Mouse (Mus musculus): Measurements from ENCODE around the gene Sfxn2. TPM values are rescaled to one million over a fixed set of nuclear protein-coding genes. Genes with fewer than 3 reads are reported as not detected.
A peak's percentile ranks its signal among the peaks of the same experiment; 100 is the strongest.

Sfxn2 gene
- polyA plus RNA-seq, 1 experiment from 2014 or later: 9.4 TPM

DNA sequence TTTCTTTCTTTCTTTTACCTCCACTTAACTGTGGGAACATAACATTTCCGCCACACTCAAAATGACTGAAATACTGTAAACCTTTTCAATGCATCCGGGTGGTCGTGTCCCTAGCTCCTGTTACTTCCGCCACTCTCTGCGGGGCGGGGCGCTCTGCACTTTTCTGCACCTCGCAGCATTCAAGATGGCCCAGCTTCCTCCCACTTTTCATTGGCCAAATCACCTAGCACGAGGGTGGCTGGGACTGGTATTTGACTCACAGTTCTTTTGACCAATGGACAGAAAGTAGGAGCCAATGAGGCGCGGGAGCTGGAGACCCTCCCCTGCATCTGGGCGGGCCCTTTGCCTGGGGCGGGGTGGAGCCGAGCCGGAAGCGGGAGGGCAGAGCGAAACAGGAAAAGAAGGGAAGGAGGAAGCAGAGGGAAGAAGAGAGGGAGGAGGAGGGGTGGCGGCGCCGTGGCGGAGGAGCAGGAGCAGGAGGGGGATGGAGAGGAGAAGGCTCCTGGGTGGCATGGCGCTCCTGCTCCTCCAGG is 25.6 kb downstream of the Sfxn2 start, which contains the start of gene Wbp1l:
TSS of gene Wbp1l (plus strand) at position 365 of the 533 bp plus-strand sequence.
- no peaks in the 10 kb centered on the region for H3K36me3 ChIP-seq (ENCODE audit: control insufficient read depth, insufficient read depth, low read length)
- peak; percentile 49 for TF ChIP-seq EP300 (optimal IDR thresholded peaks at IDR 0.05)
- TF ChIP-seq CTCF (IDR thresholded peaks at IDR 0.05; ENCODE audit: low read depth): no peak; the same call in 1 of the 2 replicates
- no peaks in the 10 kb centered on the region for H3K27me3 ChIP-seq (ENCODE audit: control insufficient read depth, insufficient read depth, low read length)
- H3K4me1 ChIP-seq (replicated peaks; ENCODE audit: control insufficient read depth, insufficient read depth): no peaks in the 10 kb centered on the region
- peak within 1 kb of the TSS; percentile 82 for H3K4me2 ChIP-seq (replicated peaks; ENCODE audit: low read depth)
- peak within 1 kb of the TSS; percentile 79 for H3K4me3 ChIP-seq (ENCODE audit: low read depth, low read length)
- ATAC-seq (ENCODE audit: low FRiP score, low TSS enrichment) (peak; percentile 99), DNase-seq (ENCODE audit: low spot score) (peak; percentile 98)
- H3K9me3 ChIP-seq (ENCODE audit: control insufficient read depth, low read length): no peaks in the 10 kb centered on the region
- WGBS: under 1% methylated on average over 21 of the region's 22 CpGs
- H3K27ac ChIP-seq (replicated peaks): peak within 1 kb of the TSS; percentile 83
- peak within 1 kb of the TSS; percentile 80 for H3K9ac ChIP-seq (ENCODE audit: low read length)

DNA sequence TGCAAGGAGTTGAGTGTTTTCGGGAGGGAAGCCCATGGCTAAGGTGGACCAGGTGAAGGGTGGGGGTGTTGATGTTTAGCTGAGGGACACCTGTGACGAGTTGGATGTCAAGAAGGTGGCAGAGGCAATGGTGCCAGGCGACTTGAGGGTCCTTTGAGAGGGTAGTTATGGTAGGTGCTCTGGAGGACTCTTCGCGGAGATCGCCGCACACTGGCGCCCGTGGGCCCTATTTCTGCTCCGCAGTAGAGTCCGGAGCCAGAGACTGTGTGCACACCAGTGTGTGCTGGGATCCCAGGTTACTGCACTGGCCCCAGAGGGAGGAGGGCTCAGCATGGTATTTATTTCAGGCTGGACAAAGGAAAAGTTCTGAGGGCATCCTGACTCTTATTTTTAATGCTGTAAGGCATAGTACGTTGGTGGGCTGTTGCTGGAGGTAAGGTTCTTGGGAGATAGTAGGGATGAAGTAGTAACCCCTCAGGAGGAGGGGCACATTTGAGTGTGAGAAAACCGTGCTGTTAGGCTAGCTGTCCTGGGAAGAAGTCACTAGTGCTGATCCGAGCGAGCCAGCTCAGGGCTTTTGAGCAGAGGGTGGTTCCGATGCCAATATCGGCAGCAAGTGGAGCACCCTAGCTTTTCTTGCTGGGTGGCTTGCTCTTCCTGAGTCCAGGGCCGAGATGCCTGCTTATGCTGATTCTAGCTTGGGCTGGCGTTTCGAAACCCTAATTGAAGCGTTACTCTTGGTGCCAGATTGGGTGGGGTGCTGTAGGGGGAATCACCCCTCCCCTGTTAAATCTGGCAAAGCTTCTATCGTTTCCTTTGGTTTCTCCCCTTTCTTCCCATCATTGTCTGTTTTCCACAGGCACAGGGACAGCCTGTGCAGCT is 26.5 kb downstream of the Sfxn2 start:
- no peaks in the 10 kb centered on the region for H3K9me3 ChIP-seq (ENCODE audit: control insufficient read depth, low read length)
- H3K4me1 ChIP-seq (replicated peaks; ENCODE audit: control insufficient read depth, insufficient read depth): no peaks in the 10 kb centered on the region
- peak overlapping the region; percentile 82 for H3K4me2 ChIP-seq (replicated peaks; ENCODE audit: low read depth)
- H3K9ac ChIP-seq (ENCODE audit: low read length): peak overlapping the region; percentile 80
- WGBS: 8% methylated on average over 22 of the region's 22 CpGs
- DNase-seq (ENCODE audit: low spot score) (no peak), ATAC-seq (ENCODE audit: low FRiP score, low TSS enrichment) (peak; percentile 13; the same call in 1 of the 2 replicates)
- TF ChIP-seq CTCF (IDR thresholded peaks at IDR 0.05; ENCODE audit: low read depth) (no peak), EP300 (optimal IDR thresholded peaks at IDR 0.05) (no peak)
- no peaks in the 10 kb centered on the region for H3K27me3 ChIP-seq (ENCODE audit: control insufficient read depth, insufficient read depth, low read length)
- H3K27ac ChIP-seq (replicated peaks): peak overlapping the region; percentile 83
- H3K36me3 ChIP-seq (ENCODE audit: control insufficient read depth, insufficient read depth, low read length): peaks cover 3% of the 10 kb centered on the region; the same call in 1 of the 2 replicates
- H3K4me3 ChIP-seq (ENCODE audit: low read depth, low read length): peak overlapping the region; percentile 79

DNA sequence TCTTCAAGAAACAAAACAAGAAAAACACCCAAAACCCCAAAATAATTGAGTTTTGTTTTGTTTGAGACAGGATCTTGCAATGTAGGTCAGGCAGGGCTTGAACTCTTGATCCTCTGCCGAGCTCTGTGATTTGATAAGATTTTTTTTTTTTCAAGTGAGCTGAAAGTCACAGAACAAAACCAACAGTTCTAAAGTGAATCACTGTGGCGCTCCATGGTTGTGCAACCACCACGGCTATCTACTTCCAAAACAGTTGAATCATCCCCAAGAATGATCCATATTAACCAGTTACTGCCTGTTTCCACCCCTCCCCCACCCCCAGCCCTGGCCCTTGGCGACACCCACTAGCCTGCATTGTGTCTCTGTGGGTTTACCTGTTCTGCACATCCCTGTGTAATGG is 27.2 kb downstream of the Sfxn2 start:
- no peak overlapping the region for H3K9ac ChIP-seq (ENCODE audit: low read length)
- peak overlapping the region; percentile 82 for H3K4me2 ChIP-seq (replicated peaks; ENCODE audit: low read depth)
- WGBS: 44% methylated on average over 4 of the region's 4 CpGs
- H3K27me3 ChIP-seq (ENCODE audit: control insufficient read depth, insufficient read depth, low read length): no peaks in the 10 kb centered on the region
- no peaks in the 10 kb centered on the region for H3K4me1 ChIP-seq (replicated peaks; ENCODE audit: control insufficient read depth, insufficient read depth)
- ATAC-seq (ENCODE audit: low FRiP score, low TSS enrichment) (no peak), DNase-seq (ENCODE audit: low spot score) (no peak)
- peak overlapping the region; percentile 8; the same call in 1 of the 2 replicates for H3K27ac ChIP-seq (replicated peaks)
- no peak for TF ChIP-seq EP300 (optimal IDR thresholded peaks at IDR 0.05)
- no peak for TF ChIP-seq CTCF (IDR thresholded peaks at IDR 0.05; ENCODE audit: low read depth)
- peak overlapping the region; percentile 8; the same call in 1 of the 2 replicates for H3K4me3 ChIP-seq (ENCODE audit: low read depth, low read length)
- H3K36me3 ChIP-seq (ENCODE audit: control insufficient read depth, insufficient read depth, low read length): peaks cover 3% of the 10 kb centered on the region; the same call in 1 of the 2 replicates
- no peaks in the 10 kb centered on the region for H3K9me3 ChIP-seq (ENCODE audit: control insufficient read depth, low read length)

DNA sequence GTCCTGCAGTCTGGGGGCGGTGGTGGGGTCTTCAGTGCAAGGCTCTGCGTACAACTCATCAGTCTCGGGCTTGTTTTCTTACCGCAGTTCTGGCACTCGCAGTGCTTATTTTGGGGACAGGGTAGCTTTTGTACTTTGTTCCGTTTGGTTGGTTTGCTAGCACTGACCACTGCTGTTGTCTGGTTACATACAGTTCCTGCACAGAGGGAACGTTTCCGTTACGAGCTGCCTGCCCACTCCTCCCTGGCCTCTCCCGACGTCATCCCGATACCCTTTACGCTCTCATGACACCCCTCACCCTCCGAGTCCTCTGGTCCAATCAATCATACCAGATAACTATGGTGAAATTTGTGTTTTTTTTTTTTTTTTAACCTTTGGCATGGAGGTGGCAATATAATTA is 28.3 kb downstream of the Sfxn2 start:
- peaks cover 3% of the 10 kb centered on the region; the same call in 1 of the 2 replicates for H3K36me3 ChIP-seq (ENCODE audit: control insufficient read depth, insufficient read depth, low read length)
- no peaks in the 10 kb centered on the region for H3K27me3 ChIP-seq (ENCODE audit: control insufficient read depth, insufficient read depth, low read length)
- no peak overlapping the region; the same call in 1 of the 2 replicates for H3K27ac ChIP-seq (replicated peaks)
- 68% methylated on average over 14 of the region's 14 CpGs for WGBS
- H3K9me3 ChIP-seq (ENCODE audit: control insufficient read depth, low read length): no peaks in the 10 kb centered on the region
- no peaks in the 10 kb centered on the region for H3K4me1 ChIP-seq (replicated peaks; ENCODE audit: control insufficient read depth, insufficient read depth)
- DNase-seq (ENCODE audit: low spot score) (no peak), ATAC-seq (ENCODE audit: low FRiP score, low TSS enrichment) (no peak)
- no peak for TF ChIP-seq EP300 (optimal IDR thresholded peaks at IDR 0.05)
- TF ChIP-seq CTCF (IDR thresholded peaks at IDR 0.05; ENCODE audit: low read depth): no peak
- H3K4me3 ChIP-seq (ENCODE audit: low read depth, low read length): no peak overlapping the region
- H3K9ac ChIP-seq (ENCODE audit: low read length): no peak overlapping the region
- H3K4me2 ChIP-seq (replicated peaks; ENCODE audit: low read depth): no peak overlapping the region

DNA sequence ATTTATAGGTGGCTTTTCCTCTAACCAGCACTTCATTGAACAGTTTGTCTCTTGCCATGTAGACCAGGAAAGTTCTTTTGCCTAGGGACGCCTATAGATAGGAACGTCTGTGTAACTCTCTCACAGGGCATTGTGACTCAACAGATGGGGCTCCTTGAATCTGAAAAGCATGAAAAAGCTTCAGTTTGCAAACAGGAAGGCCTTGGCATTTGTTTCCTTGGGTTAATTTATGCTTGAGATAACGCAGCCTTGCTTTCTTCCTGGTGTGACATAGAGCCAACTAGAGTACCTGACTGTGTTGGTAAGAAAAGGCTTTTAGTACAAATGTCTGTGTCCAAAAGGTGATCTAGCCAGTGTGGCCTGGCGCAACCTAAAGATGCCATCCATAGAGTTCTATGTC is 29.2 kb downstream of the Sfxn2 start:
- 76% methylated on average over 4 of the region's 4 CpGs for WGBS
- TF ChIP-seq CTCF (IDR thresholded peaks at IDR 0.05; ENCODE audit: low read depth) (no peak), EP300 (optimal IDR thresholded peaks at IDR 0.05) (no peak)
- Histone ChIP-seq H3K36me3 (ENCODE audit: control insufficient read depth, insufficient read depth, low read length) (peaks cover 3% of the 10 kb centered on the region; the same call in 1 of the 2 replicates), H3K9me3 (ENCODE audit: control insufficient read depth, low read length) (no peaks in the 10 kb centered on the region), H3K4me2 (replicated peaks; ENCODE audit: low read depth) (no peak overlapping the region), H3K27ac (replicated peaks) (no peak overlapping the region), H3K9ac (ENCODE audit: low read length) (no peak overlapping the region), H3K4me1 (replicated peaks; ENCODE audit: control insufficient read depth, insufficient read depth) (no peaks in the 10 kb centered on the region), H3K4me3 (ENCODE audit: low read depth, low read length) (no peak overlapping the region), H3K27me3 (ENCODE audit: control insufficient read depth, insufficient read depth, low read length) (no peaks in the 10 kb centered on the region)
- ATAC-seq (ENCODE audit: low FRiP score, low TSS enrichment) (no peak), DNase-seq (ENCODE audit: low spot score) (no peak)

Data from stomach, postnatal 0 days (tissue).